Mouse (Mus musculus): ENCODE measurements around the gene Ercc6.

Gene Ercc6

GRCm38 (mm10) chr14:32513336-32514032, at the start of gene Ercc6:
Ercc6 (plus strand) TSS chr14:32513521.
- peak; percentile 16; the same call in 1 of the 2 replicates for TF ChIP-seq GATA4 (IDR thresholded peaks at IDR 0.05; ENCODE audit: insufficient replicate concordance, low read length)

- no peak for TF ChIP-seq GATA4 (IDR thresholded peaks at IDR 0.05; ENCODE audit: insufficient replicate concordance, low read length)
Measured at GRCm38 (mm10) chr14:32464601-32465505, 48.5 kb upstream of the Ercc6 start, which contains the start of gene Slc18a3. Slc18a3 (minus strand) TSS chr14:32464850.

GRCm38 (mm10) chr14:32465506-32465870, 47.8 kb upstream of the Ercc6 start:
- TF ChIP-seq GATA4 (IDR thresholded peaks at IDR 0.05; ENCODE audit: insufficient replicate concordance, low read length): no peak

GRCm38 (mm10) chr14:32465889-32466288, 47.4 kb upstream of the Ercc6 start, which contains the start of gene Chat:
Chat (minus strand) TSS chr14:32465989.
- TF ChIP-seq GATA4 (IDR thresholded peaks at IDR 0.05; ENCODE audit: insufficient replicate concordance, low read length): no peak

GRCm38 (mm10) chr14:32467606-32468005, 45.7 kb upstream of the Ercc6 start:
- no peak for TF ChIP-seq GATA4 (IDR thresholded peaks at IDR 0.05; ENCODE audit: insufficient replicate concordance, low read length)

GRCm38 (mm10) chr14:32472996-32473395, 40.3 kb upstream of the Ercc6 start:
- TF ChIP-seq GATA4 (IDR thresholded peaks at IDR 0.05; ENCODE audit: insufficient replicate concordance, low read length): no peak

- TF ChIP-seq GATA4 (IDR thresholded peaks at IDR 0.05; ENCODE audit: insufficient replicate concordance, low read length): no peak
Measured at GRCm38 (mm10) chr14:32476559-32476958, 36.8 kb upstream of the Ercc6 start.

GRCm38 (mm10) chr14:32477581-32477980, 35.7 kb upstream of the Ercc6 start:
- no peak for TF ChIP-seq GATA4 (IDR thresholded peaks at IDR 0.05; ENCODE audit: insufficient replicate concordance, low read length)

GRCm38 (mm10) chr14:32482061-32482460, 31.3 kb upstream of the Ercc6 start:
- TF ChIP-seq GATA4 (IDR thresholded peaks at IDR 0.05; ENCODE audit: insufficient replicate concordance, low read length): no peak

GRCm38 (mm10) chr14:32492521-32492920, 20.8 kb upstream of the Ercc6 start:
- no peak for TF ChIP-seq GATA4 (IDR thresholded peaks at IDR 0.05; ENCODE audit: insufficient replicate concordance, low read length)

GRCm38 (mm10) chr14:32496115-32496850, 17.0 kb upstream of the Ercc6 start:
- no peak for TF ChIP-seq GATA4 (IDR thresholded peaks at IDR 0.05; ENCODE audit: insufficient replicate concordance, low read length)

GRCm38 (mm10) chr14:32501303-32501702, 12.0 kb upstream of the Ercc6 start:
- TF ChIP-seq GATA4 (IDR thresholded peaks at IDR 0.05; ENCODE audit: insufficient replicate concordance, low read length): no peak

- TF ChIP-seq GATA4 (IDR thresholded peaks at IDR 0.05; ENCODE audit: insufficient replicate concordance, low read length): no peak
Measured at GRCm38 (mm10) chr14:32502764-32503688, 10.3 kb upstream of the Ercc6 start.

GRCm38 (mm10) chr14:32503897-32504296, 9.4 kb upstream of the Ercc6 start:
- TF ChIP-seq GATA4 (IDR thresholded peaks at IDR 0.05; ENCODE audit: insufficient replicate concordance, low read length): no peak
